Mouse (Mus musculus) forebrain, embryonic 12.5 days (tissue): ENCODE data around the gene Hs1bp3. TPM values are rescaled to one million over a fixed set of nuclear protein-coding genes. Genes with fewer than 3 reads are reported as not detected.

Source experiments
- ATAC-seq: fragments of 200-750 bp; cut with Nextera tagmentation; 2 replicates; pipeline ENCODE4 v1.8.0; 2017; ENCODE audit warnings: moderate TSS enrichment; ENCODE audit not compliant: low FRiP score
- H3K27ac ChIP-seq: fragments of 300-500 bp; sonication (generic); 2 replicates; pipeline ENCODE4 v1.5.1; 2016; ENCODE audit warnings: mild to moderate bottlenecking
- H3K27me3 ChIP-seq: fragments of 300-500 bp; sonication (generic); 2 replicates; pipeline ENCODE4 v1.6.1; 2016; ENCODE audit warnings: mild to moderate bottlenecking
- H3K36me3 ChIP-seq: fragments of 300-500 bp; sonication (generic); replicated peaks from 2 replicates; pipeline ENCODE4 v1.6.1; 2016; ENCODE audit warnings: mild to moderate bottlenecking
- H3K4me1 ChIP-seq: fragments of 300-500 bp; sonication (generic); 2 replicates; pipeline ENCODE4 v1.6.1; 2016
- H3K4me2 ChIP-seq: fragments of 300-500 bp; sonication (generic); 2 replicates; pipeline ENCODE4 v1.6.1; 2016; ENCODE audit warnings: mild to moderate bottlenecking, moderate library complexity
- H3K4me3 ChIP-seq: fragments of 300-500 bp; sonication (generic); replicated peaks from 2 replicates; pipeline ENCODE4 v1.5.1; 2016; ENCODE audit warnings: mild to moderate bottlenecking
- H3K9ac ChIP-seq: fragments of 300-500 bp; sonication (generic); 2 replicates; pipeline ENCODE4 v1.6.1; 2016; ENCODE audit warnings: mild to moderate bottlenecking
- H3K9me3 ChIP-seq: fragments of 300-500 bp; sonication (generic); 2 replicates; pipeline ENCODE4 v1.6.1; 2016
- WGBS: fragments of 180-500 bp; shearing (Covaris S2); methylation state at CpG from one replicate; pipeline ENCODE4 v1.1.7; 2016; 5-methylcytosine and 5-hydroxymethylcytosine counted together
- polyA plus RNA-seq: library from polyadenylated mRNA; unstranded; fragments of >200 nt; fragmentation: Nextera tagmentation; extraction: Ambion mirVana; gene quantifications from 2 replicates; pipeline ENCODE4 v1.2.1, GENCODE M21; 2016

Hs1bp3 gene
- polyA plus RNA-seq, 1 experiment from 2014 or later = 11.5 TPM

DNA sequence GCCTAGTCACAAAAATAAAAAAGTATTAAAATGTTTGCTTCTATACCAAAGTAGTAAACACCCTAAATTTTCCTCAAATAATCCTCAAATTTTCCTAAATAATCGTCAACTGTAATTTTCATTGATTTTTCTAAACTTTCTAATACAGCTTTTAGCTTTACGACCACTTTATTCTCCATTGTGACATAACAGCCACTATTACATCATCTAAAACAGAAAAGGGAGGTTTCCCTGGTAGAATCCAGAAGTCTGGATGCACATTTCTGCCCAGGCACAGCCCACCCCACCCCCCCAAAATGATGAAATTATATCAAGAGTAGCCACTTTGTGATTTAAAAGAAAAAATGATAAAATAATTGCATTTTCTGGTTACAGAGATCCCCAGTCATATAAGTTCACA lies 17.1 kb upstream of the Hs1bp3 start:
- Histone ChIP-seq H3K36me3 (no peaks in the 10 kb centered on the region), H3K27me3 (peaks cover 86% of the 10 kb centered on the region), H3K9ac (no peak overlapping the region), H3K4me2 (no peak overlapping the region), H3K4me3 (no peak overlapping the region), H3K9me3 (no peaks in the 10 kb centered on the region), H3K4me1 (peaks cover 17% of the 10 kb centered on the region), H3K27ac (no peak overlapping the region)
- no peak for ATAC-seq
- WGBS = 79% methylated on average over 2 of the region's 2 CpGs

DNA sequence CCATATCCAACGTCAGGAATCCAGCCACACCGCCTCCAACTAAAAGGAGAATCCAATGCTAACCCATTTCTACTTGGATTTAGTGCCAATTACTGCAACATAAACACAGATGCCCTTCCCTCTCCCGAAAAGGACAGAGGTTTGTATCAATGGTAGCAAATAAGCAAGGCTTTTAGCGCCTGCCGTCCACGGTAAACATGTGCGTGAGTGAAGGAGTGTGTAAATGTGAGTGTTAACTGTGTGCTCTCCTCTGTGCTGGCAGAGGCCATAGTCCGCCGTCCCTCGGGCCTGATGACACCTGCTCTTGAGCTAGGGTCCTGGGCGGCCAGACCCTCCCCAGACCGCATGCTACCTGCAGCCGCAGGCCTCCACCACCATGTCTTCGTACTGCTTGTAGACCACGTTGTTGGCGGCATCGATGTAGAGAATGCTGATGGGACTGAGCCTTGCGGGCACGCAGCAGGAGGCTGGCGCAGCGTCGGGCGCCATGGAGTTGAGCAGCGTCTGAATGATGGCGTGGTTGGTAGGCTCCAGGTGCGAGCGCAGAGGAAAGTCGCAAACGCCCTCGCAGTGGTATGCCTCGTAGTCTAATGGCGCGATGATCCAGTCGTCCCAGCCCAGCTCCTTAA lies 15.5 kb upstream of the Hs1bp3 start:
- 5% methylated on average over 34 of the region's 34 CpGs for WGBS
- Histone ChIP-seq H3K27me3 (peaks cover 94% of the 10 kb centered on the region), H3K27ac (no peak overlapping the region), H3K4me1 (peaks cover 27% of the 10 kb centered on the region), H3K4me2 (peak overlapping the region; percentile 57), H3K9me3 (no peaks in the 10 kb centered on the region), H3K4me3 (peak overlapping the region; percentile 39), H3K9ac (no peak overlapping the region), H3K36me3 (no peaks in the 10 kb centered on the region)
- ATAC-seq = peak; percentile 14; the same call in 1 of the 2 replicates

DNA sequence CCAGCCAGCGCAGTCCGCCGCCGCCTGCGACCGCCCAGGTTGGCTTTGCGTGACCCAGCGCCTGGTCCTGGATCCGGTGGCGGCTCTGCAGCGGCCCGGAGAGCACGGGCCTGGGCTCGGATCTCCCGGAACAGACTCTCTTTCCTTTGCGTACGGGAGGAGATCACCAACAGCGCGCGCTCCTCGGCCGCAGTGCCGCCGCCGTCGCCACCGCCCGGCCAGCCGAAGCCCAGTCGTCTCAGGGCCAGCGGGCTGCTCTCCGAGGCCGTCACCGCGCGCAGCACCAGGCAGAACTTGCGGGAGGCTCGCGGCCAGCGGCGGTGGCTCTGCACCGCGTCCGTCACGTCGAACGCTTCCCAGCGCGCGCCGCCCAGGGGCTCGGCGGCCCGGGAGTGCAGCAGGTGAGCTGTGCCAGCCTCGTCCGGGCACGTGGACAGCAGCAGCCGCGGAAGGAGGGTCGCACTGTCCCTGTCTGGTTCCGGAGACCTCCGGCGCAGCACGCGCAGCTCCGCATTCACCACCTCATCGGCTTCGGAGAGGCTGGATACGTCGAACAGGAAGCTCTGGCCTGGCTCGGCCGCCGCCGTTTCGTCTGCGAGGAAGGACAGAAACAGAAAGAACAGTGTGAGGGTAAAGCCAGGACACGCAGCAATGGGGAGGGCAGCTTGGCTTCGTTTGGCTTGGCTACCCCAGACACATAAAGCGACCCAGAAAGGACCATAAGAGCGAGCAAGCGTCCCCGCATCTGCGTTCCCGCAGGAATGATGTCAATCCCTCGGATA lies 14.7 kb upstream of the Hs1bp3 start:
- no peak overlapping the region for H3K9ac ChIP-seq
- peaks cover 28% of the 10 kb centered on the region for H3K4me1 ChIP-seq
- H3K4me3 ChIP-seq = peak overlapping the region; percentile 39
- no peak overlapping the region for H3K27ac ChIP-seq
- peak overlapping the region; percentile 57 for H3K4me2 ChIP-seq
- peaks cover 95% of the 10 kb centered on the region for H3K27me3 ChIP-seq
- under 1% methylated on average over 72 of the region's 85 CpGs for WGBS
- no peaks in the 10 kb centered on the region for H3K36me3 ChIP-seq
- no peaks in the 10 kb centered on the region for H3K9me3 ChIP-seq
- 0 out of 2 replicates have a peak, but pooled peaks have one; percentile 9 for ATAC-seq

DNA sequence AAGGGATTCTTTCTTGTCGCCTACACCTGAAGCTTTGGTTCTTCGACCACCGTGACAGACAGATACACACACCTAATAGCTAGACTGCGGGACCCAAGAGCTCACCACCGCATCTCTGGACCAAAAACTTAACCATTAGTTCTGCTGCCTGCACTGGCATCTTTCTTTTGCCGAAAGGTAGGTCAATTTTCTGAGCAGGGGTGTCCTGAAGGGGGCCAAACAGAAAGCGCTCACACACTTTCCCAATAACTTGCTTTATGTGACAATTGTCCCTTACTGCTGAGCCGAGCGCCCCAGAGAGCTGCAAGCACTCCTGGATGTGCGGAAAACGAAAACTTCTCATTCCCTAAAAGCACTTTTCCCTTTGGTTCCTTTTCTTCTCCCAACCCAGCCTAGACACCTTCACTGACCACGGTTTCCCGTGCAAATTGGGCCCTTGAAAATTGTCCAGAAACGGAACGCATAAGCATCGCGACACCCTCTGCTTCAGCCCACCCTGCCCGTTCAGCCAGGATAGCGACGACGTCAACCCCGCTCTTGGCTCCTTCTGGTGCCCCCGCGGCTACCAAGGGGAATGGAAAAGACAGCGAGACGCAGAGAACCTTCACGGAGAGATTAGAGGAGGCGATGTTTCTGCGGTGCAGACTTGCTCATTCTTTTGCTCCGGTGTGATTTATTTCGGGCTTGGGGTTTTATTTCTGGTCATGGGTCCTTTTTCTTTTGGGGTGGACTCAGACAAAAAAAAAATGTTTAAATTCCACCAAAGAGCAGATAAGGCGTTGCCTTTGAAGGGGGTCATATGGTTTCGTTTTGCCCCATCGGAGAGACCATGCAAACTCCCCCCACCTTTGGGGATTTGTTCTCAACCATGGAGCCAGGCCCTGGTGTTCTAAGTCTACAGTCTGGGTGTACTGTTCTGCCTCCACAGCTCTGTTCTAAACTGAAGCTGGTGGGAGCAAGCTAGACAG lies 13.8 kb upstream of the Hs1bp3 start:
- ATAC-seq = no peak
- WGBS = 3% methylated on average over 34 of the region's 34 CpGs
- Histone ChIP-seq H3K9ac (no peak overlapping the region), H3K27me3 (peaks cover 95% of the 10 kb centered on the region), H3K9me3 (no peaks in the 10 kb centered on the region), H3K4me3 (0 out of 2 replicates have a peak overlapping the region, but pooled peaks have one; percentile 5), H3K4me1 (peaks cover 28% of the 10 kb centered on the region), H3K4me2 (peak overlapping the region; percentile 22; the same call in 1 of the 2 replicates), H3K27ac (no peak overlapping the region), H3K36me3 (no peaks in the 10 kb centered on the region)

DNA sequence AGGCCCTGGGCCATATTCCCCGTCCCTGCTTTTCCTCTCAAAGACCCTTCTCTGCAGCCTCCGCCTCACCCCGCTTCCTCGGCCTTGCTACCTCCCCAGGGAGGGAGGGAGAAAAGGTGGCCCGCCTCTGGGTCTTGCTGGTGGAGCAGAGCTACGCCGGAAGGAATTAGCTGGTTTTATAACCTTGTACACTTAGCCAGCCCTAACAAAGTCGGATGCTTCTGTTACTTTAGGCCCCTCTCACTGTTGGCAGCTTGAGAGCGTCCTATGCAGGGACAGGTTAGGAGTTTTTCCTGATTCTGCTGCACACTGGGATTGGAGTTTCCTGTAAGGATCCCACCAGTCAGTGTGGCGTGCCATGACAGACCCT lies 13.1 kb upstream of the Hs1bp3 start:
- H3K9ac ChIP-seq = no peak overlapping the region
- no peak overlapping the region for H3K4me2 ChIP-seq
- H3K4me1 ChIP-seq = peaks cover 28% of the 10 kb centered on the region
- H3K36me3 ChIP-seq = no peaks in the 10 kb centered on the region
- no peak overlapping the region for H3K27ac ChIP-seq
- ATAC-seq = no peak
- H3K27me3 ChIP-seq = peaks cover 94% of the 10 kb centered on the region
- 8% methylated on average over 10 of the region's 10 CpGs for WGBS
- no peaks in the 10 kb centered on the region for H3K9me3 ChIP-seq
- H3K4me3 ChIP-seq = no peak overlapping the region

DNA sequence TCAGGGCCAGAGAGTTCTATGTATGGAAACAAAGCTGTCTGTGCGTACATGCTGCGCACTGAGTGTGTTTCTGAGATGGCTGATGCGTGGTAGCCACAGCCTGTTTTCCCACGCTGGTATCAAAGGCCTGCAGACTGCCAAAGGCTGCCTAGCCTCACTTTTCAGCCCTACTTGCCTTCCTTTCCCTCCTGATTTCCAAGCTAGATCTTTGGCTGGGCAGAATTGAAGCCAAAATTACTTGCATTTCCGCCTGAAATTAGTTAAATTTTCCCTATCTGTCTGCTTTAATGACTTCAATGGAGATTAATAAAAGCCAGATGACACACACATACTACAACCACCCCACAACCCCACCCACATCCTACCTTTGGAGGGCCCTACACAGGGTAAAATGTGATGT lies 12.7 kb upstream of the Hs1bp3 start:
- no peak overlapping the region for H3K4me2 ChIP-seq
- ATAC-seq = no peak
- peaks cover 28% of the 10 kb centered on the region for H3K4me1 ChIP-seq
- H3K27ac ChIP-seq = no peak overlapping the region
- H3K4me3 ChIP-seq = no peak overlapping the region
- H3K9me3 ChIP-seq = no peaks in the 10 kb centered on the region
- WGBS = 22% methylated on average over 5 of the region's 5 CpGs
- H3K36me3 ChIP-seq = no peaks in the 10 kb centered on the region
- peaks cover 94% of the 10 kb centered on the region for H3K27me3 ChIP-seq
- H3K9ac ChIP-seq = no peak overlapping the region

DNA sequence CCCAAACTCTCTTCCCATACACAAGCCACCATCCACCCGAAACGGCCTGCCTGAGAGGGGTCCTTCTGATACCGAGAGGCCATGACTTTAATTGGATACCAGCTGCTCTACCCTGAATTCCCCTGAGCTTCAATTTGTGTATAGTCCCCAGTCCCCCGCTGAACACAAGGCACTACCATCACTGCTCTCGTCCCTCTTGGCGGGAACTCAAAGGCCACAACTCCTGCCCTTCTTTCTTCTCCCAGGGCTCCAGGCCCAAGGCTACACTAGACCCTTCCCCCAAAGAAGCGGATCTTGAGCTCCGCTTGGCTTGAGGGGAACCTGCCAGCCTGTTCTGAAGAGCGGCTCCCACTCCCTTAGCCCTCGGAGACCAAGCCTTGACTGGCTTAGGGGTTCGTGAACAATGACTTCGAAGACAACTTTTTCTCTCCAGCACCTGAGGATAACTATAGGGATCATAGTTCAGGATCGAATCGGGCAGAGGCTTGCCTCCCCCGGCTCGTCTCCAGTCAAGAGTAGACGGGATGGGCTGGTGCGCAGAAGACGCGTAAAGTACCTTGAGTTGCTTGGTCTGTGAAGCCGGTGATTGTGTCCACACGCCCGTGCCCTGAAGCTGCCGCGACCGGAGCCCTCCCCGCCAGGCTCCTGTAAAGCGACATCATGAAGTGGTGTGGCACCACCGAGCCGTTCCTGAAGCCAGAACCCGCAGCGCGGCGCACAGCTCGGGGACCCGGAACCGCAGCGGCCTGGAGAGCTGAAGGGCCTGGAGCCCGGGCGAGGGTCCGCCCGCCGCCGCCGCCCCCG lies 12.0 kb upstream of the Hs1bp3 start:
- no peaks in the 10 kb centered on the region for H3K9me3 ChIP-seq
- H3K36me3 ChIP-seq = no peaks in the 10 kb centered on the region
- no peak overlapping the region for H3K9ac ChIP-seq
- H3K27ac ChIP-seq = no peak overlapping the region
- H3K27me3 ChIP-seq = peaks cover 95% of the 10 kb centered on the region
- peak overlapping the region; percentile 47 for H3K4me3 ChIP-seq
- H3K4me1 ChIP-seq = peaks cover 28% of the 10 kb centered on the region
- WGBS = 2% methylated on average over 41 of the region's 46 CpGs
- H3K4me2 ChIP-seq = peak overlapping the region; percentile 69
- ATAC-seq = peak; percentile 24

DNA sequence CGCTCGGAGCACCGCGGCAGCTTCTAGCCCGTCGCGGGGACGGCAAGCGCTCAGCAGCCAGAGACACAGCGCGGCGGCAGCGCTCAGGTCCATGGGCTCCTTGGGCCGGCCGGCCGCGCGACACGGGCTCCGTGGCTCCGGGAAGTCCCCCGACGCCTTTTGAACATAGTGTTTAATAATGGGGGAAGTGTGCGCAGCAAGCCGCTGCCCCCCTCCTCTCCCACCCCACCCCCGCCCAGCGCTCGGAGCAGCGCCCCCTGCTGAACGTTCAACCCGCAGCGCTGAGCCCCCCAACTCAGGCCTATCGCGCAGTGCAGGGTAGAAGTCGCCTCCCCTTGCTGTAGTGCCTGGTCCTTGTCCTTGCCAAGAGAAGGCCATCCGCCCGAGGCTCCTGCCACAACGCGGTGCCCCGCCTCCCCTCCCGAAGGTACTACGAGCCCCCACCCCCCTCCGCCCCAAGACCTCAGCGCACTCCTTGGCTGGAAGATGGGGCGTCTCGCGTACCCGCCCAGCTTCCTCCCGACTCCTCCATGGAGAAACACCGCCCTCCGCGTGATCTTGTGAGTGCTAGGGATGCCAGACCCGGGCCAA lies 11.3 kb upstream of the Hs1bp3 start, which contains the start of gene Gdf7:
TSS of gene Gdf7 (minus strand) at position 114 of the 591 bp plus-strand sequence.
- Histone ChIP-seq H3K27ac (no peak within 1 kb of the TSS), H3K4me2 (peak within 1 kb of the TSS; percentile 69), H3K27me3 (peaks cover 93% of the 10 kb centered on the region), H3K9ac (no peak within 1 kb of the TSS), H3K4me1 (peaks cover 31% of the 10 kb centered on the region), H3K4me3 (peak within 1 kb of the TSS; percentile 47), H3K36me3 (no peaks in the 10 kb centered on the region), H3K9me3 (no peaks in the 10 kb centered on the region)
- peak; percentile 51 for ATAC-seq
- WGBS = 1% methylated on average over 43 of the region's 53 CpGs

DNA sequence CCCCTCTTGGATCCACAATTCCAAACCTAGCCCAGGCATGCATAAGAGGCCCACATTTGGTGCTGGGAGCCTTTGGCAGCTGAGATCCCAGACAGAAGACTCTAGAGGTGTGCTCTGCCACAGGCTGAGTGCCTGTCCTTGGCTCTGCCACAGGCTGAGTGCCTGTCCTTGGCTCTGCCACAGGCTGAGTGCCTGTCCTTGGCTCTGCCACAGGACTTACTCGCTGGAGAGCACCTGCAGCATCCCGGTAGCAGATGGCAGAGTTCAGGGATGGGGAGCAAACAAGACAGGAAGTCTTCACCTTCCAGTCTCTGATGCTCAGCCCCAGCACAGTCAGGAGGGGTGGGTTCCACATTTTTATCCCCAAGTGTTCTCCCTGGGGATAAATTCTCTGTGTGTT lies 8.0 kb upstream of the Hs1bp3 start:
- Histone ChIP-seq H3K4me2 (no peak overlapping the region), H3K27me3 (peaks cover 70% of the 10 kb centered on the region), H3K9me3 (no peaks in the 10 kb centered on the region), H3K27ac (no peak overlapping the region), H3K9ac (no peak overlapping the region), H3K4me1 (peaks cover 20% of the 10 kb centered on the region), H3K36me3 (no peaks in the 10 kb centered on the region), H3K4me3 (no peak overlapping the region)
- WGBS = 52% methylated on average over 2 of the region's 2 CpGs
- no peak for ATAC-seq

DNA sequence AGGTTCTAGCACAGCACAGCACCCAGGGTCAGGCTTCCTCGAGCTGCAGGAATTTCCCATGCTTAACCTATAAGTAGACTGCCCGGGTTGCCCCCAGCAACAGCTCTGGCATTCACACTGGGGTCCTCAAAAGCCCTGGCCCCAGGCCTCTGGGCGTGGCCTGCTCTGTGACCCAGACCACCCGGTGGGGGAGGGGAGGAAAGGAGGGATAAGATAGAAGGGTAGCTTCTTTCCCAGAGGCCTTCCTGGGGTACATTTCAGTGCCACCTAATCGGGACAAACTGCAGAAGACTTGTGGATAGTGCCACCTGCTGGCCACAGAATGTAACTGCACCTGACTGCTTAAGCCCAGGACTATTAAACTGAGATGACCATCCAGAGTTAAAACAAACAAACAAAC lies 6.8 kb upstream of the Hs1bp3 start:
- Histone ChIP-seq H3K9me3 (no peaks in the 10 kb centered on the region), H3K27ac (no peak overlapping the region), H3K4me3 (no peak overlapping the region), H3K4me2 (no peak overlapping the region), H3K27me3 (peaks cover 70% of the 10 kb centered on the region), H3K9ac (no peak overlapping the region), H3K4me1 (peaks cover 16% of the 10 kb centered on the region), H3K36me3 (no peaks in the 10 kb centered on the region)
- ATAC-seq = peak; percentile 56; the same call in 1 of the 2 replicates
- 4% methylated on average over 5 of the region's 5 CpGs for WGBS

DNA sequence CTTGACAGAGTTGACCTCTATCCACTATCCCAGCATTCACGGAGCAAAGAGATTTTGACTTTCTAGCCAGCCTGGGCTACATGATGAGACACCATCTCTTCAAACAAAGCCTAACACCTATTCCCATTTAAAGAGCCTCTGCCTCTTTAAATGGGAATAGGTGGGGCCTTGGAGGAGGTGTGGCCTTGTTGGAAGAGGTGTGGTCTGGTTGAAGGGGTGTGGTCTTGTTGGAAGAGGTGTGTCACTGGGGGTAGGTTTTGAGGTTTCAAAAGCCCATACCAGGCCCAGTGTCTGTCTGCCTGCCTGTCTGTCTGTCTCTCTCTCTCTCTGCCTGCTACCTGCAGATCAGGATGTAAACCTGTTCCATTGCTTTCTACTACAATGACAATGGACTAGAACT lies 6.3 kb upstream of the Hs1bp3 start:
- peak; percentile 2; the same call in 1 of the 2 replicates for ATAC-seq
- H3K9me3 ChIP-seq = no peaks in the 10 kb centered on the region
- H3K27ac ChIP-seq = no peak overlapping the region
- H3K27me3 ChIP-seq = peaks cover 70% of the 10 kb centered on the region
- no peak overlapping the region for H3K9ac ChIP-seq
- WGBS = 46% methylated on average over 1 of the region's 1 CpGs
- no peak overlapping the region for H3K4me3 ChIP-seq
- H3K4me1 ChIP-seq = peaks cover 12% of the 10 kb centered on the region
- no peak overlapping the region for H3K4me2 ChIP-seq
- no peaks in the 10 kb centered on the region for H3K36me3 ChIP-seq
